Mouse (Mus musculus) liver, postnatal 0 days (tissue): ENCODE results near the gene Scamp4.

Experiments
- CTCF ChIP-seq: sonication (generic); IDR thresholded peaks from 2 replicates; pipeline ENCODE4 v1.5.1; 2016; ENCODE audit warnings: antibody characterized with exemption, low read depth
- EP300 ChIP-seq: IDR thresholded peaks from 2 replicates; pipeline ENCODE4 v1.6.1; 2016; ENCODE audit warnings: antibody characterized with exemption, low read depth, mild to moderate bottlenecking

- TF ChIP-seq CTCF: no peak
- TF ChIP-seq EP300: no peak
These were observed 52.2 kb downstream of the Scamp4 start for GRCm38 (mm10) chr10:80654866-80655265.
